Mouse (Mus musculus): ENCODE data around the gene Slx4ip. TPM values are rescaled to one million over a fixed set of nuclear protein-coding genes. Genes with fewer than 3 reads are reported as not detected.

The Slx4ip gene
- polyA plus RNA-seq, 1 experiment from 2014 or later, result 12.1 TPM

- peaks cover 6% of the 10 kb centered on the region for H3K4me1 ChIP-seq
- no peaks in the 10 kb centered on the region for H3K9me3 ChIP-seq (replicated peaks)
- 65% methylated on average over 1 of the region's 1 CpGs for WGBS
- no peak overlapping the region for H3K9ac ChIP-seq (replicated peaks)
- no peak overlapping the region for H3K4me2 ChIP-seq
- H3K27me3 ChIP-seq (replicated peaks), result no peaks in the 10 kb centered on the region
- no peak overlapping the region for H3K4me3 ChIP-seq (replicated peaks)
- H3K36me3 ChIP-seq, result no peaks in the 10 kb centered on the region
- H3K27ac ChIP-seq (replicated peaks), result no peak overlapping the region
- no peak for ATAC-seq (ENCODE audit: low FRiP score)
Measured at GRCm38 (mm10) chr2:136952238-136952637, 61.2 kb downstream of the Slx4ip start.

- H3K9me3 ChIP-seq (replicated peaks), result no peaks in the 10 kb centered on the region
- no peaks in the 10 kb centered on the region for H3K27me3 ChIP-seq (replicated peaks)
- ATAC-seq (ENCODE audit: low FRiP score), result no peak
- WGBS, result 81% methylated on average over 9 of the region's 9 CpGs
- H3K27ac ChIP-seq (replicated peaks), result no peak overlapping the region
- no peak overlapping the region for H3K4me3 ChIP-seq (replicated peaks)
- H3K4me1 ChIP-seq, result peaks cover 6% of the 10 kb centered on the region
- H3K4me2 ChIP-seq, result no peak overlapping the region
- no peaks in the 10 kb centered on the region for H3K36me3 ChIP-seq
- no peak overlapping the region for H3K9ac ChIP-seq (replicated peaks)
Measured at GRCm38 (mm10) chr2:136955726-136956571, 64.9 kb downstream of the Slx4ip start.

GRCm38 (mm10) chr2:136958697-136959096 lies 67.7 kb downstream of the Slx4ip start:
- Histone ChIP-seq H3K27ac (replicated peaks) (no peak overlapping the region), H3K27me3 (replicated peaks) (no peaks in the 10 kb centered on the region), H3K4me2 (no peak overlapping the region), H3K36me3 (no peaks in the 10 kb centered on the region), H3K4me1 (peaks cover 6% of the 10 kb centered on the region), H3K4me3 (replicated peaks) (no peak overlapping the region), H3K9ac (replicated peaks) (no peak overlapping the region), H3K9me3 (replicated peaks) (no peaks in the 10 kb centered on the region)
- no peak for ATAC-seq (ENCODE audit: low FRiP score)
- WGBS, result 91% methylated on average over 3 of the region's 3 CpGs

GRCm38 (mm10) chr2:136975774-136976173 lies 84.8 kb downstream of the Slx4ip start:
- ATAC-seq (ENCODE audit: low FRiP score), result peak; percentile 61
- Histone ChIP-seq H3K4me1 (no peaks in the 10 kb centered on the region), H3K9ac (replicated peaks) (no peak overlapping the region), H3K9me3 (replicated peaks) (no peaks in the 10 kb centered on the region), H3K36me3 (no peaks in the 10 kb centered on the region), H3K27me3 (replicated peaks) (no peaks in the 10 kb centered on the region), H3K27ac (replicated peaks) (no peak overlapping the region), H3K4me3 (replicated peaks) (no peak overlapping the region), H3K4me2 (no peak overlapping the region)
- 44% methylated on average over 1 of the region's 1 CpGs for WGBS

- no peak for ATAC-seq (ENCODE audit: low FRiP score)
- no peak overlapping the region for H3K4me2 ChIP-seq
- no peak overlapping the region for H3K27ac ChIP-seq (replicated peaks)
- H3K36me3 ChIP-seq, result no peaks in the 10 kb centered on the region
- WGBS, result 85% methylated on average over 6 of the region's 6 CpGs
- H3K9ac ChIP-seq (replicated peaks), result no peak overlapping the region
- no peak overlapping the region for H3K4me3 ChIP-seq (replicated peaks)
- H3K9me3 ChIP-seq (replicated peaks), result no peaks in the 10 kb centered on the region
- peaks cover 7% of the 10 kb centered on the region; the same call in 1 of the 2 replicates for H3K4me1 ChIP-seq
- no peaks in the 10 kb centered on the region for H3K27me3 ChIP-seq (replicated peaks)
Measured at GRCm38 (mm10) chr2:136979056-136979772, 88.2 kb downstream of the Slx4ip start.

- WGBS, result 42% methylated on average over 10 of the region's 10 CpGs
Measured at GRCm38 (mm10) chr2:136981062-136981879, 90.3 kb downstream of the Slx4ip start.

GRCm38 (mm10) chr2:136983959-136984358 lies 92.9 kb downstream of the Slx4ip start:
- no peaks in the 10 kb centered on the region for H3K36me3 ChIP-seq
- H3K4me1 ChIP-seq, result peaks cover 7% of the 10 kb centered on the region; the same call in 1 of the 2 replicates
- no peak for ATAC-seq (ENCODE audit: low FRiP score)
- no peak overlapping the region for H3K9ac ChIP-seq (replicated peaks)
- WGBS, result 88% methylated on average over 2 of the region's 2 CpGs
- no peak overlapping the region for H3K4me3 ChIP-seq (replicated peaks)
- no peak overlapping the region for H3K27ac ChIP-seq (replicated peaks)
- H3K9me3 ChIP-seq (replicated peaks), result no peaks in the 10 kb centered on the region
- no peaks in the 10 kb centered on the region for H3K27me3 ChIP-seq (replicated peaks)
- no peak overlapping the region for H3K4me2 ChIP-seq

More at GRCm38 (mm10) chr2:136981062-136981879, 90.3 kb downstream of the Slx4ip start:
- Histone ChIP-seq H3K27me3 (replicated peaks) (no peaks in the 10 kb centered on the region), H3K4me3 (replicated peaks) (no peak overlapping the region), H3K4me1 (peaks cover 7% of the 10 kb centered on the region; the same call in 1 of the 2 replicates), H3K4me2 (no peak overlapping the region), H3K36me3 (no peaks in the 10 kb centered on the region), H3K9ac (replicated peaks) (no peak overlapping the region), H3K27ac (replicated peaks) (no peak overlapping the region), H3K9me3 (replicated peaks) (no peaks in the 10 kb centered on the region)
- 0 out of 2 replicates have a peak, but pooled peaks have one; percentile 59 for ATAC-seq (ENCODE audit: low FRiP score)

- H3K36me3 ChIP-seq, result no peaks in the 10 kb centered on the region
- no peaks in the 10 kb centered on the region for H3K9me3 ChIP-seq (replicated peaks)
- no peak overlapping the region for H3K4me2 ChIP-seq
- H3K27ac ChIP-seq (replicated peaks), result no peak overlapping the region
- no peak overlapping the region for H3K9ac ChIP-seq (replicated peaks)
- WGBS, result 76% methylated on average over 6 of the region's 6 CpGs
- H3K27me3 ChIP-seq (replicated peaks), result no peaks in the 10 kb centered on the region
- peaks cover 4% of the 10 kb centered on the region; the same call in 1 of the 2 replicates for H3K4me1 ChIP-seq
- no peak for ATAC-seq (ENCODE audit: low FRiP score)
- no peak overlapping the region for H3K4me3 ChIP-seq (replicated peaks)
Measured at GRCm38 (mm10) chr2:136985998-136986730, 95.1 kb downstream of the Slx4ip start.

- H3K36me3 ChIP-seq, result no peaks in the 10 kb centered on the region
- H3K4me3 ChIP-seq (replicated peaks), result no peak overlapping the region
- H3K4me2 ChIP-seq, result no peak overlapping the region
- H3K9me3 ChIP-seq (replicated peaks), result no peaks in the 10 kb centered on the region
- ATAC-seq (ENCODE audit: low FRiP score), result no peak
- H3K27me3 ChIP-seq (replicated peaks), result no peaks in the 10 kb centered on the region
- H3K9ac ChIP-seq (replicated peaks), result no peak overlapping the region
- no peak overlapping the region for H3K27ac ChIP-seq (replicated peaks)
- 98% methylated on average over 3 of the region's 3 CpGs for WGBS
- no peaks in the 10 kb centered on the region for H3K4me1 ChIP-seq
Measured at GRCm38 (mm10) chr2:136993116-136993515, 102.1 kb downstream of the Slx4ip start.

GRCm38 (mm10) chr2:136997104-136997503 lies 106.1 kb downstream of the Slx4ip start:
- Histone ChIP-seq H3K4me3 (replicated peaks) (no peak overlapping the region), H3K4me1 (no peaks in the 10 kb centered on the region), H3K9ac (replicated peaks) (no peak overlapping the region), H3K27me3 (replicated peaks) (no peaks in the 10 kb centered on the region), H3K4me2 (no peak overlapping the region), H3K27ac (replicated peaks) (no peak overlapping the region), H3K36me3 (no peaks in the 10 kb centered on the region), H3K9me3 (replicated peaks) (no peaks in the 10 kb centered on the region)
- no peak; the same call in 1 of the 2 replicates for ATAC-seq (ENCODE audit: low FRiP score)

- H3K36me3 ChIP-seq, result no peaks in the 10 kb centered on the region
- no peaks in the 10 kb centered on the region for H3K9me3 ChIP-seq (replicated peaks)
- no peak overlapping the region for H3K4me3 ChIP-seq (replicated peaks)
- 95% methylated on average over 1 of the region's 1 CpGs for WGBS
- no peak overlapping the region for H3K4me2 ChIP-seq
- no peaks in the 10 kb centered on the region for H3K27me3 ChIP-seq (replicated peaks)
- H3K27ac ChIP-seq (replicated peaks), result no peak overlapping the region
- H3K4me1 ChIP-seq, result no peaks in the 10 kb centered on the region
- H3K9ac ChIP-seq (replicated peaks), result no peak overlapping the region
- no peak for ATAC-seq (ENCODE audit: low FRiP score)
Measured at GRCm38 (mm10) chr2:137002031-137002430, 111.0 kb downstream of the Slx4ip start.
